Mouse (Mus musculus): ENCODE measurements around the gene Col23a1.

DNA sequence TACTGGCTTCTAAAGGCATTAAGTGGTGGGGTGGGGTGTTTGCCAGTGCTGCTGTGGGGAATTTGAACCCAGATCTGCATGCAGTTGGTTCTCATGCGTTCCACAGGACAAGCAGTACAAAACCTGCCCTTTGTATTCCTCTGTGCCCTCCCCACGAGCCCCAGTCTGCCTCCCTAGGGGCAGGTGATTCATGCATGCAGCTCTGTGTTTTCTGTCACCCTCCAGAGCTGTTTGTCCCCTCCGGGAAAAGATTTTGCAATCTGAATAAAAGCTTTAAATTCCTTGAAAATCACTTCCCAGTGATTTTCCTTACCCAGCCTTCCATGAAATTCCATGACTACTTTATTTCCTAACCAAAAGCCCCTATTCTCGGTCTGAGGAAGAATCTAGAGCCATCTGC is 186.8 kb downstream of the Col23a1 start:
- TF ChIP-seq CTCF (IDR thresholded peaks at IDR 0.05; ENCODE audit: borderline replicate concordance, insufficient read depth, low read length) (no peak), POLR2A (IDR thresholded peaks at IDR 0.05; ENCODE audit: low read depth, low read length) (no peak)

Measured in embryonic fibroblast, embryonic 13.5 days (primary cell).